In genomic region chr2:49592926-49593325, GRCm38 (mm10) we compare ENCODE assay signal across 15 mouse cellular contexts.
"Had no signal": no experiment of that assay in that cellular context is flagged by ENCODE, and none has a peak within 500 bp of the region (broad histone marks: within the 10 kb centered on the region; RNA-seq: fewer than 3 reads in every experiment).

No protein-coding gene starts in this region.

- H3K27me3 ChIP-seq: liver, embryonic 15.5 days; midbrain, embryonic 13.5 days; midbrain, embryonic 15.5 days; neural tube, embryonic 12.5 days; stomach, embryonic 15.5 days had no signal

- H3K9me3 ChIP-seq: liver, embryonic 15.5 days; midbrain, embryonic 10.5 days; midbrain, embryonic 13.5 days; midbrain, embryonic 15.5 days; neural tube, embryonic 12.5 days; stomach, embryonic 15.5 days had no signal

- H3K36me3 ChIP-seq: liver, embryonic 15.5 days; midbrain, embryonic 10.5 days; midbrain, embryonic 13.5 days; midbrain, embryonic 15.5 days; neural tube, embryonic 12.5 days; stomach, embryonic 15.5 days had no signal

- H3K9ac ChIP-seq: liver, embryonic 15.5 days; liver, postnatal 0 days; lung, embryonic 14.5 days; midbrain, embryonic 13.5 days; midbrain, embryonic 15.5 days; neural tube, embryonic 12.5 days; stomach, embryonic 15.5 days had no signal

- ATAC-seq: liver, postnatal 0 days; midbrain, embryonic 13.5 days; midbrain, embryonic 15.5 days had no signal

- H3K4me3 ChIP-seq: liver, embryonic 15.5 days; midbrain, embryonic 10.5 days; midbrain, embryonic 13.5 days; midbrain, embryonic 15.5 days; neural tube, embryonic 12.5 days; stomach, embryonic 15.5 days had no signal

- H3K4me1 ChIP-seq: liver, embryonic 15.5 days; midbrain, embryonic 10.5 days; midbrain, embryonic 13.5 days; midbrain, embryonic 15.5 days; neural tube, embryonic 12.5 days; stomach, embryonic 15.5 days had no signal

- DNase-seq: liver, postnatal 0 days; lung, embryonic 14.5 days; lung, postnatal 10 days; lung, postnatal 4 days; right cerebral cortex, postnatal 14 days; thymus, adult 2 months; thymus, postnatal 25 days; thymus, postnatal 4 days had no signal

- H3K4me2 ChIP-seq: liver, embryonic 15.5 days; lung, embryonic 14.5 days; midbrain, embryonic 13.5 days; midbrain, embryonic 15.5 days; neural tube, embryonic 12.5 days; stomach, embryonic 15.5 days had no signal

- H3K27ac ChIP-seq: liver, embryonic 15.5 days; midbrain, embryonic 10.5 days; midbrain, embryonic 13.5 days; midbrain, embryonic 15.5 days; neural tube, embryonic 12.5 days; stomach, embryonic 15.5 days; stomach, postnatal 0 days had no signal
